Mouse (Mus musculus): ENCODE measurements around the gene Znrf4.

DNA sequence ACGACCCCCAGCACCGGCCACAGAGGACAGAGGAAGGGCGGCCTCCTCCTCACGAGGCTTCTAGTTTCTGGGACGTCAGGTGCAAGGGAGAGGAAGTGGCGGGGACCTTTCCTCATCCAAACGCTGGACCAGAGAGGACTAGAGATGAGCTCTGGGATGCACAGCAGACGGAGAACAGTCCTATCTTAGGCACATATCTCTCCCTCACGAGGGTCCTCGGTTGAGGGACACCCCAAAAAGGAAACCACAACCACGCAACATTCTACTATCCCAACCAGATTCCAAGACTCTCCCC lies 38.7 kb downstream of the Znrf4 start:
- TF ChIP-seq CTCF (IDR thresholded peaks at IDR 0.05; ENCODE audit: low read depth, low read length), result no peak
- no peak for TF ChIP-seq POLR2A (IDR thresholded peaks at IDR 0.05; ENCODE audit: extremely low read depth, insufficient read depth, low read length)
